Mouse (Mus musculus) midbrain, embryonic 15.5 days (tissue): Measurements from ENCODE around the gene Prcd. TPM values are rescaled to one million over a fixed set of nuclear protein-coding genes. Genes with fewer than 3 reads are reported as not detected.
"Not testable (repeated sequence)": the region's sequence is repeated elsewhere in the genome, so short reads cannot be mapped to it uniquely, and the experiment has no call there.

Experiments used
- ATAC-seq: fragments of 200-750 bp; cut with Nextera tagmentation; replicated peaks from 2 replicates; pipeline ENCODE4 v1.8.0; 2017; ENCODE audit warnings: moderate TSS enrichment
- H3K27ac ChIP-seq: fragments of 300-500 bp; sonication (generic); 2 replicates; pipeline ENCODE4 v1.5.1; 2015; ENCODE audit warnings: mild to moderate bottlenecking, inconsistent platforms
- H3K27me3 ChIP-seq: fragments of 300-500 bp; sonication (generic); replicated peaks from 2 replicates; pipeline ENCODE4 v1.6.1; 2015; ENCODE audit warnings: inconsistent platforms
- H3K36me3 ChIP-seq: fragments of 300-500 bp; sonication (generic); replicated peaks from 2 replicates; pipeline ENCODE4 v1.6.1; 2015; ENCODE audit warnings: inconsistent platforms
- H3K4me1 ChIP-seq: fragments of 300-500 bp; sonication (generic); 2 replicates; pipeline ENCODE4 v1.6.1; 2015; ENCODE audit warnings: inconsistent platforms
- H3K4me2 ChIP-seq: fragments of 300-500 bp; sonication (generic); 2 replicates; pipeline ENCODE4 v1.6.1; 2015; ENCODE audit warnings: inconsistent platforms, mild to moderate bottlenecking, moderate library complexity
- H3K4me3 ChIP-seq: fragments of 300-500 bp; sonication (generic); 2 replicates; pipeline ENCODE4 v1.5.1; 2015; ENCODE audit warnings: mild to moderate bottlenecking, inconsistent platforms
- H3K9ac ChIP-seq: fragments of 300-500 bp; sonication (generic); 2 replicates; pipeline ENCODE4 v1.6.1; 2015; ENCODE audit warnings: mild to moderate bottlenecking, inconsistent platforms
- H3K9me3 ChIP-seq: fragments of 300-500 bp; sonication (generic); 2 replicates; pipeline ENCODE4 v1.6.1; 2016; ENCODE audit warnings: inconsistent platforms
- WGBS: fragments of 180-500 bp; shearing (Covaris S2); methylation state at CpG from one replicate; pipeline ENCODE4 v1.1.7; 2015; ENCODE audit warnings: mixed read lengths; 5-methylcytosine and 5-hydroxymethylcytosine counted together
- polyA plus RNA-seq: library from polyadenylated mRNA; unstranded; fragments of >200 nt; fragmentation: Nextera tagmentation; extraction: Ambion mirVana; gene quantifications from 2 replicates; pipeline ENCODE4 v1.2.1, GENCODE M21; 2015

Prcd gene
- polyA plus RNA-seq, 1 experiment from 2014 or later = 3.0 TPM

DNA sequence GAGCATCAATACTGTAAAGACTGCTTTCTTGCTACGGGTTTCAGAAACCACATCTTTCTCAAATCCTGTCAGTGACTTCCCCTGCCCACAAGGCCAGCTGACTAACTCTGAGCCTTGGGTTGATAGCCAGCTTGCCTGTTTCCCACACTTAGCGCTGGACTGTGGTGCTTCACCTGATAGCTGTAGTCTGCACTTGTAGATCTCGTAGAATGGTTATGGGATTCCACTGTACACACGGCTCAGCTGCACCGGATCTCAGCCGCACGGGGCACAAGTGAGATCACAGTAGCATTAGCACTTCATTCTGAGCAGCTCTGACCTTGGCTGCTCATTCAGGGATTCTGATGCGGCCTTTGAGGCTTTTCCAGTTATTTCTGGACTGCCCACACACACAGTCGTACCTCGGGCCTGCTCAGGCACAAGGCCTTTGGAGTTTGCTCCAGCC, 15.1 kb downstream of the Prcd start:
- peaks cover 38% of the 10 kb centered on the region for H3K4me1 ChIP-seq
- H3K36me3 ChIP-seq = peaks cover 2% of the 10 kb centered on the region; the same call in 1 of the 2 replicates
- no peak overlapping the region for H3K27ac ChIP-seq
- H3K4me2 ChIP-seq = no peak overlapping the region
- no peaks in the 10 kb centered on the region for H3K9me3 ChIP-seq
- H3K4me3 ChIP-seq = no peak overlapping the region
- no peak overlapping the region for H3K9ac ChIP-seq
- WGBS = 79% methylated on average over 10 of the region's 10 CpGs
- H3K27me3 ChIP-seq = no peaks in the 10 kb centered on the region
- ATAC-seq = no peak

DNA sequence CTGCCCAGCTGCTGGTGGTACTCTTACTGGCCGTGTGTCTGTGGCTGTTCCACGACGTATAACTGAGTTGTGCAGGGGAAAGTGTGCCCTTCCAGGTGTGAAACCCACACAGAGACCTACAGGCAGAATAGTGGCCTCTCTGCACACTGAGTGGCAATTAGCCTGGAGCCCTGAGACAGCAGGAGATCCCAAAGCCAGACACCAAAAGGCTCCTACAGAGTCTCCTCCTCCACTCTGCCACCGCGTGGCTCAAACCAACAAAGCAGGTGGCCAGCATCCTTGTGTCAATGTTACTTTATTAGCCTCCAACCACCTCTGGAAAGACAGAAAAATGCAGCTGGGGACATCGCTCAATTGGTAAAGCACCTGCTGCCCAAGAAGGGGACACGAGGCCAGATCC, 15.5 kb downstream of the Prcd start:
- peaks cover 6% of the 10 kb centered on the region; the same call in 1 of the 2 replicates for H3K36me3 ChIP-seq
- no peak overlapping the region for H3K9ac ChIP-seq

DNA sequence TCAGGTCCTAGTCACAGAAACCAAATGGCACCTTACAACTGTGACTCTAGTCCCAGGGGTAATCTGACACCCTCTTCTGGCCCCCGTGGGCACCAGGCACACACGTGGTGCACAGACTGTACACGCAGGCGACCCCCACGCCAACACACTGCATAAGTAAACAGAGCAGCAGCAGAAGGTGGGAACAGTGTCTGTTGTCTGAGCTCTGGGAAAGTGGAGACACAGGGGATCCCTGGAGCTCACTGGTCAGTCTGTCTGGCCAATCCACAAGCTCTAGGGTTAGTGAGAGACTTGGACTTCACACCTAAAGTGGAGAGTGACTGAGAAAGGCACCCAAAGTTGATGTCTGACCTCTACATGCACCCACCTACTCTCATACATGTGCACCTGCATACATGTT, 16.0 kb downstream of the Prcd start:
- Histone ChIP-seq H3K36me3 (peaks cover 10% of the 10 kb centered on the region; the same call in 1 of the 2 replicates), H3K9me3 (no peaks in the 10 kb centered on the region), H3K27me3 (no peaks in the 10 kb centered on the region), H3K9ac (no peak overlapping the region), H3K4me3 (no peak overlapping the region), H3K4me1 (peaks cover 30% of the 10 kb centered on the region), H3K4me2 (no peak overlapping the region), H3K27ac (no peak overlapping the region)
- 43% methylated on average over 5 of the region's 5 CpGs for WGBS
- no peak for ATAC-seq

More for the DNA sequence above, 15.5 kb downstream of the Prcd start:
- Histone ChIP-seq H3K27me3 (no peaks in the 10 kb centered on the region), H3K4me1 (peaks cover 35% of the 10 kb centered on the region), H3K27ac (no peak overlapping the region), H3K9me3 (no peaks in the 10 kb centered on the region), H3K4me3 (no peak overlapping the region), H3K4me2 (no peak overlapping the region)
- ATAC-seq = no peak
- WGBS = 40% methylated on average over 7 of the region's 7 CpGs

DNA sequence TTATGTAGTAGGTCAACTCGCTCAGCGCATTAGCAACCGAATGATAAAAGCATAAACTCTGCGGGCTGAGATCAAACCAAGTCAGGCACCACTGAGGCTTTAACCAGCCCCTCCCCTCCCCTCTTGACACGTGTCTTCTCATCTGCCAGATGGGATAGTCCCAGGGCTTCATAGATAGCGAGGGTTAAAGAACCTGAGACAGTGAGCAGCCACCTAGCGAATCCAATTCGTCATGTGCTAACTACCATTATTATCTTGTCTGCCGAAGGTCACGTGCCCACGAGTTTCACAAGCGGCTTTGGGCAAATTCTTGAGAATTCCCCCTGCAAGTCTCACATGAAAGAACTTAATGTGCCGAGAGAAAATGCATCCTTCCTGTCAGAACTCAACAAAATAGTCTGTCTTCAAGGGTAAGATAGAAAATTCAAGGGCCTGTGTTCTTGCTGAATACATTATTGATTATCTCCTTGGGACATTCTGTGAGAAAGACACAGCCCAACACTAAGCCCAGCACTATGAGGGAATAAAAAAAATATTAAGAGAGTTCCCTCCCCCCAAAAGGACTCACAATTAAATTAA, 16.5 kb downstream of the Prcd start:
- 53% methylated on average over 13 of the region's 13 CpGs for WGBS
- H3K4me2 ChIP-seq = 0 out of 2 replicates have a peak overlapping the region, but pooled peaks have one; percentile 85
- ATAC-seq = no peak
- peaks cover 30% of the 10 kb centered on the region for H3K4me1 ChIP-seq
- H3K27ac ChIP-seq = no peak overlapping the region
- H3K4me3 ChIP-seq = no peak overlapping the region
- no peak overlapping the region for H3K9ac ChIP-seq
- H3K27me3 ChIP-seq = no peaks in the 10 kb centered on the region
- H3K9me3 ChIP-seq = no peaks in the 10 kb centered on the region
- H3K36me3 ChIP-seq = peaks cover 16% of the 10 kb centered on the region; the same call in 1 of the 2 replicates

DNA sequence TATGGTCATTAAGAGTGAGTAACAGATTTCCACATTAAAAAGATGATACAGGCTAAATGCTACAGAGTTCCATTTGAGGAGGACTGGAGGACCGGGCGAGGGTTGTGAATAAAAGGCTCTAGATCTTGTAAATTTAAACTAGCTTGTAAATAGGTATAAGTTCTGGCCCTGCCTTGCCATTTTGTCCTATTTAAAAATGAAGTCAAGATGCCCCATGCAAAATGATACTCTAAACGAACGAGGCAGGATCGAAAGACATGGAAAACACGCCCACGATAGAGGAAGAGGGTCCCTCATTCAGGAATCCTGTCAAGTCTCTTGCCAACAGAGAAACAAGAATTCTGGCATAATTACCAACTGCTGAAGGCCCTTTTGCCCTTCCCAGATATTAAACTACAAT, 17.1 kb downstream of the Prcd start:
- Histone ChIP-seq H3K9me3 (no peaks in the 10 kb centered on the region), H3K27me3 (no peaks in the 10 kb centered on the region), H3K9ac (0 out of 2 replicates have a peak overlapping the region, but pooled peaks have one; percentile 12), H3K4me3 (peak overlapping the region; percentile 62; the same call in 1 of the 2 replicates), H3K27ac (0 out of 2 replicates have a peak overlapping the region, but pooled peaks have one; percentile 62), H3K36me3 (peaks cover 21% of the 10 kb centered on the region; the same call in 1 of the 2 replicates), H3K4me2 (peak overlapping the region; percentile 85), H3K4me1 (peaks cover 30% of the 10 kb centered on the region)
- WGBS = 82% methylated on average over 7 of the region's 7 CpGs
- no peak for ATAC-seq

DNA sequence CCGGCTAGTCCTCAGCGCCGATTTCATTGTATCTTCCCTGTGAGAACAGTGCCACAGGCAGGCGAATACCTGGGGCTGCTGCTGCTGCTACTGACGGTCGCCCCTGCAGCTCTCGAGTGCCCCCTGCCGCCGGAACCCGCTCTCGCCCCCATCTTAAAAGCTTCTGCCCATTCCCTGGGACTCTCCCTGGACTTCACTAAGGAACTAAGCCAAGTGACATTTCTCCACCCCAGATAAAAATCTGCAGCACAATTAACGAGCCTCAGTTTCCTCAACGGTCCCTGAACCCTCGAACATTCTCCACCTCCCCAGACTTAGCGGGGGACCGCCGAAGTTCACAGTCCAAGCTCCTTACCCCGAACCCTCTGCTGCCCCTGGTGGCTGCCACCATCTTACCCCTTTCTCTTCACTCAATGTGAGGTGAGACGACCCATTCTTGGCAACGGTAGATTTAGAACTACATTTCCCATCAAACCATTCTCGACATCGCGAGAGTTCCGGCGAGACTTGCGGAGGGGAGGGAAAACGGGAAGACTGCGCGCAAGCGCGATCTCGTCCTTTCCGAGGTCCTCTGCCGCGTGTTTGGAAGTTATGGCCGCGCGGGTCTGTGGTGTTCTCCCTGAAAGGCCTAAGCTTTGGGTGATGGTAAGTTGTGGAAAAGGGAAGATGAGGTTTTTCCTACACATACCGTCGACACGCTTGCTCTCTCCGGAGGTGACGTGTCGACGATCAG, 17.9 kb downstream of the Prcd start:
- Histone ChIP-seq H3K4me3 (peak overlapping the region; percentile 62), H3K9ac (peak overlapping the region; percentile 71), H3K27ac (peak overlapping the region; percentile 66), H3K4me2 (peak overlapping the region; percentile 85), H3K4me1 (peaks cover 30% of the 10 kb centered on the region), H3K36me3 (peaks cover 30% of the 10 kb centered on the region; the same call in 1 of the 2 replicates), H3K27me3 (no peaks in the 10 kb centered on the region), H3K9me3 (no peaks in the 10 kb centered on the region)
- ATAC-seq = peak; percentile 92
- under 1% methylated on average over 45 of the region's 45 CpGs for WGBS

DNA sequence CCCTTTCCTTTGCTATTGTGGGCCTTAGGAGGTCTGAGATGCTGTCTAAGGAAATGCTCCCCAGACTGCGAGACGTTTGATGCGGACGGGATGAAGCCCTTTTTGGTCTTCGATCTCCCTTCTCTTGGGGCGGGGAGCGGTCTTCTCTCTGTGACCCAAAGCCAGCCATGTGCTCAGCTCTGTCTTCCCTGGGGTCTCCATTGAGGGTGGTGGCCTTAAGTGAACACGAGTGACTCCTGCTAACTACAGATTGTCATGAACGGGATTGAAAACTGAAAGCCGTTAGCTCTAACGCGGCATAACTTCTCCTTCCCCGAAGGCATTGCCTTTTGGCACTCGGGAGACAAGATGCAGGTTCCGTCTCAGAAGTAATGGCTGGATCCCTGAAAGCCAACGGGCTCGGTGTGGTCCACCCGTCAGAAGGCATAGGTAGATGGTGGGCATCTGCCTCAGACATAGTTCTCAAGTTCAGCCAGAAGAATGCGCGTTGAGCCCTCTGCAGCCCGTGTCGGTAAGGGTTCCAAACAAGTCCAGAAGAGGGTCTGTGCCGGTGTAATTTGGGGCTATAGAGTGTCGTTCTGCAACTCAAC, 18.6 kb downstream of the Prcd start:
- peak overlapping the region; percentile 66 for H3K27ac ChIP-seq
- peak overlapping the region; percentile 71 for H3K9ac ChIP-seq
- ATAC-seq = peak; percentile 39
- peak overlapping the region; percentile 85 for H3K4me2 ChIP-seq
- H3K4me1 ChIP-seq = peaks cover 30% of the 10 kb centered on the region
- WGBS = under 1% methylated on average over 24 of the region's 24 CpGs
- H3K36me3 ChIP-seq = peaks cover 34% of the 10 kb centered on the region; the same call in 1 of the 2 replicates
- peak overlapping the region; percentile 62 for H3K4me3 ChIP-seq
- H3K9me3 ChIP-seq = no peaks in the 10 kb centered on the region
- no peaks in the 10 kb centered on the region for H3K27me3 ChIP-seq

DNA sequence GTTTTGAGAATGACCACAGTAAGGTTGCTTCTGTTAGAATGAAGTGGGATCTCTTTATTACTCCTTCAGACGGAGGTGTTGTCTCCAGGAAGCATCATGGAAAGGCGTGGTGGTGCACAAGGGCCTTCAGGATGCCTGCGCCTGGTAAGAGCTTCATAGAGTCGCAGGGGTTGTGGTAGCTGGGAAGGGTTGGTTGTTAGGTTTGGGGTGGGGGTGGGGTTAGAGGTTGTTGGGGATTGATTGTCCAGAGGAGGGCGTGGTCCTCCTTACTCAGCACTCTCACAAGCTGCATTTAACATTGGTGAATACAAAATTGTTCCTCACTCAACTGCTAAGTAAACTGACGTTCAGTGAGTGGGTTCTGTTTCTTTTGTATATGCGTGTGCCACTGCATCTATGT, 19.3 kb downstream of the Prcd start:
- Histone ChIP-seq H3K9me3 (no peaks in the 10 kb centered on the region), H3K4me2 (peak overlapping the region; percentile 85), H3K9ac (peak overlapping the region; percentile 71), H3K36me3 (peaks cover 38% of the 10 kb centered on the region; the same call in 1 of the 2 replicates), H3K4me1 (peaks cover 30% of the 10 kb centered on the region), H3K27ac (no peak overlapping the region), H3K27me3 (no peaks in the 10 kb centered on the region), H3K4me3 (peak overlapping the region; percentile 62)
- 24% methylated on average over 7 of the region's 7 CpGs for WGBS
- no peak for ATAC-seq

DNA sequence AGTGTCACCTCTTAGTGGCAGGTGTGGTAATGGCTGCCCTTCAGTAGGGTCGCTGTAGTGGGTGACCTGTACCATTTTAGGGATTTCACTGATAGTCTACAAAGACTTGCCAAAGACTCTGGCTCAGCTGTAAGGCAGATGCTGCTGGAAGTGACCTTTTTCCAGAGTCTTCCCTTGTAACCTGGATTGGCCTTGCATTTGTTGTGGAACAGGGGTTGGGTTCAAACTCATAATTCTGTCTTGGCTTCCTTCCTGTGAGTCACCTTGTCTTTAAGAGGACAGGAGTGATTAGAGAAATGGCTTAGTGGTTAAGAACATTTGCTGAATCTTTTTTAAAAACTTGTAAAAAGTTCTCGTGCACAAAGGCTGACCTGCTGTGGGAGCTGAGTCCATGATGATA, 20.1 kb downstream of the Prcd start:
- ATAC-seq = no peak
- peaks cover 30% of the 10 kb centered on the region for H3K4me1 ChIP-seq
- H3K27me3 ChIP-seq = no peaks in the 10 kb centered on the region
- H3K4me2 ChIP-seq = peak overlapping the region; percentile 85; the same call in 1 of the 2 replicates
- peak overlapping the region; percentile 62; the same call in 1 of the 2 replicates for H3K4me3 ChIP-seq
- WGBS = 89% methylated on average over 2 of the region's 2 CpGs
- no peak overlapping the region for H3K27ac ChIP-seq
- no peaks in the 10 kb centered on the region for H3K9me3 ChIP-seq
- no peak overlapping the region for H3K9ac ChIP-seq
- H3K36me3 ChIP-seq = peaks cover 38% of the 10 kb centered on the region; the same call in 1 of the 2 replicates

DNA sequence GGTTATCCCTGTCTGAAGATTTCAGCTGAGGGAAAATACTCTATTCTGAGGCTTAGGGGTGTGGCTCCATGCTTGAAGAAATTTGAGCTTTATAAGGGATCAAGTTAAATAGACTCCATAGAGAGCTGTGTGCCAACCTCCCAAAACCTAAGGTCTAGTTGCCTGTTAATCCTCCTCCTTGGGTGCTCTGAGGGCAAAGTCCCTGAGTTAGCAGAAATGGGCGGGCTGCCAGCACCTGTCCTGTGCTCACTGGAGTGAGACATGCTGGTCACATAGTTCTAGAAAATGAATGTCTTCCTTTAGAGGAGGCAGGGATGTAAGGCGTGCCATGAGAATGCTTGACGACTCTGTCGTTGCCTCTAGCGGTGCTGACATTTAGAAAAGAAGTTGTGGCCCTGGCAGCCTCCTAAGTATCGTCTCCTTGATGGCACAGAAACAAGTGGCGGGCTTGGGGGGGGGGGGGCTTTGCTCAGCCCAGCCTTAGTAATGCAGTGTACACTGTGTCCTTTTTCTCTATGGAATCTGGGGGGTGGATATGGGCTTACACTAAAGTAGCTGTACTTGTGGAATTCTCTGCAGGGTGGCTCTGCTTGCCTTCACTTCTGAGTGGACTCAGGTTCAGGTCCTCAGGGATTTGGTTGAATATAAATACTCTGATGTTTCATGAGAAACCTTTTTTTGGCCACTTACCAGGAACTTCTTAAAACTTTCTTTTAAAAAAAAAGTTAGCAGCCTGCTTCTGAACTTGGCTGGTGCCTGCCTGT, 21.5 kb downstream of the Prcd start:
- H3K36me3 ChIP-seq = peaks cover 38% of the 10 kb centered on the region; the same call in 1 of the 2 replicates
- H3K9me3 ChIP-seq = no peaks in the 10 kb centered on the region
- H3K9ac ChIP-seq = no peak overlapping the region
- no peak overlapping the region for H3K27ac ChIP-seq
- WGBS = 72% methylated on average over 7 of the region's 7 CpGs
- H3K4me2 ChIP-seq = no peak overlapping the region
- H3K27me3 ChIP-seq = no peaks in the 10 kb centered on the region
- H3K4me3 ChIP-seq = no peak overlapping the region
- no peak for ATAC-seq
- peaks cover 28% of the 10 kb centered on the region for H3K4me1 ChIP-seq

DNA sequence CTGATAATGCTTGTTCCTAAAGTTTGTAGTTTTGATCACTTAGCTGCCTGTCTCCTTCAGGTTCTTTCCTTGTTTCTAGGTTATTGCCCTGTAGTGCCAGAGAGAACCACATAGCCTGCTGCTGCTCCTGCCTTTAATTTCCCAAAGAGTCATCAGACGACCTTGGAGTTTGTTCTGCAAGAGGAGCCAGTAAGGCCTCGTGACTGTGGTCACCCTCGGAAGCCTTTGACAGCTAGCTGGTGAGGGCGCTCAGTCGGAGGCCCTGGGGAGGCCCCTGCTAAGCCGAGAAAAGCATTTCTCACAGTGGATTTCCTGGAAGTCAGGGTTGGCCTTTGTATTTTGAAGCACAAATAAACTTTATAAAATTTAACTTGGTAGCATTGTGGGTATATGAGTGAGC, 22.1 kb downstream of the Prcd start:
- 88% methylated on average over 6 of the region's 6 CpGs for WGBS
- not testable (repeated sequence) for H3K4me3 ChIP-seq, H3K27me3 ChIP-seq, H3K9ac ChIP-seq, H3K27ac ChIP-seq, H3K9me3 ChIP-seq, ATAC-seq, H3K4me2 ChIP-seq
- Histone ChIP-seq H3K4me1 (peaks cover 25% of the 10 kb centered on the region), H3K36me3 (peaks cover 38% of the 10 kb centered on the region; the same call in 1 of the 2 replicates)
